7 mouse cellular contexts compared by ENCODE assay signal in genomic region chr10:63023749-63024579, GRCm38 (mm10). TPM values are rescaled to one million over a fixed set of nuclear protein-coding genes. Genes with fewer than 3 reads are reported as not detected.
DNase-seq lines count a peak whose midpoint lies in the region; ATAC-seq lines count a peak whose summit lies in the region.

Gene Hnrnph3 (minus strand): TSS chr10:63024217.
Gene Pbld2 (plus strand): TSS chr10:63024315.

- peak; percentile 92 for ATAC-seq in embryonic facial prominence, embryonic 11.5 days (replicated peaks; ENCODE audit: insufficient number of reproducible peaks, low FRiP score, low TSS enrichment, low read depth)
- peak; percentile 85 for ATAC-seq in granulocyte monocyte progenitor cell, adult 5-6 weeks (replicated peaks; ENCODE audit: poor library complexity, severe bottlenecking)
- ATAC-seq in midbrain, embryonic 13.5 days: peak; percentile 94

- peak within 1 kb of the TSS; percentile 69 for H3K4me2 ChIP-seq in embryonic facial prominence, embryonic 11.5 days (ENCODE audit: low read depth, low read length)
- peak within 1 kb of the TSS; percentile 92 for H3K4me2 ChIP-seq in midbrain, embryonic 13.5 days (replicated peaks)

- peak within 1 kb of the TSS; percentile 97 for H3K9ac ChIP-seq in embryonic facial prominence, embryonic 11.5 days (replicated peaks; ENCODE audit: low read length)
- H3K9ac ChIP-seq in midbrain, embryonic 13.5 days (replicated peaks): peak within 1 kb of the TSS; percentile 100

- DNase-seq in adrenal gland, postnatal 14 days: peak; percentile 100
- DNase-seq in embryonic facial prominence, embryonic 11.5 days (ENCODE audit: low spot score): peak; percentile 97
- DNase-seq in kidney, adult 11 months: peak; percentile 98
- peak; percentile 100 for DNase-seq in limb, embryonic 10.5 days (ENCODE audit: low spot score)
- DNase-seq in spleen, adult 12 weeks (ENCODE audit: low spot score): peak; percentile 98

- H3K4me1 ChIP-seq in embryonic facial prominence, embryonic 11.5 days (ENCODE audit: control insufficient read depth, insufficient read depth, low read length): no peaks in the 10 kb centered on the region
- H3K4me1 ChIP-seq in limb, embryonic 10.5 days: peaks cover 51% of the 10 kb centered on the region
- peaks cover 71% of the 10 kb centered on the region for H3K4me1 ChIP-seq in midbrain, embryonic 13.5 days (replicated peaks)

- H3K27me3 ChIP-seq in embryonic facial prominence, embryonic 11.5 days (ENCODE audit: control insufficient read depth, insufficient read depth, low read length): no peaks in the 10 kb centered on the region
- H3K27me3 ChIP-seq in limb, embryonic 10.5 days (ENCODE audit: low read depth, poor library complexity, severe bottlenecking): no peaks in the 10 kb centered on the region
- no peaks in the 10 kb centered on the region for H3K27me3 ChIP-seq in midbrain, embryonic 13.5 days

- no peaks in the 10 kb centered on the region for H3K36me3 ChIP-seq in embryonic facial prominence, embryonic 11.5 days (replicated peaks; ENCODE audit: control insufficient read depth, insufficient read depth, low read depth, low read length)
- peaks cover 5% of the 10 kb centered on the region; the same call in 1 of the 2 replicates for H3K36me3 ChIP-seq in limb, embryonic 10.5 days
- H3K36me3 ChIP-seq in midbrain, embryonic 13.5 days: no peaks in the 10 kb centered on the region

- H3K9me3 ChIP-seq in embryonic facial prominence, embryonic 11.5 days (replicated peaks; ENCODE audit: control insufficient read depth, low read length): no peaks in the 10 kb centered on the region
- H3K9me3 ChIP-seq in limb, embryonic 10.5 days (replicated peaks): no peaks in the 10 kb centered on the region
- H3K9me3 ChIP-seq in midbrain, embryonic 13.5 days: no peaks in the 10 kb centered on the region

- H3K27ac ChIP-seq in embryonic facial prominence, embryonic 11.5 days (replicated peaks; ENCODE audit: low read depth, low read length): peak within 1 kb of the TSS; percentile 99
- H3K27ac ChIP-seq in limb, embryonic 10.5 days: peak within 1 kb of the TSS; percentile 100
- H3K27ac ChIP-seq in midbrain, embryonic 13.5 days: peak within 1 kb of the TSS; percentile 100

- under 1% methylated on average over 57 of the region's 69 CpGs for WGBS in embryonic facial prominence, embryonic 11.5 days
- WGBS in limb, embryonic 10.5 days: under 1% methylated on average over 66 of the region's 69 CpGs
- 1% methylated on average over 61 of the region's 69 CpGs for WGBS in midbrain, embryonic 13.5 days

- peak within 1 kb of the TSS; percentile 88 for H3K4me3 ChIP-seq in embryonic facial prominence, embryonic 11.5 days (ENCODE audit: low read depth, low read length)
- peak within 1 kb of the TSS; percentile 97 for H3K4me3 ChIP-seq in limb, embryonic 10.5 days
- peak within 1 kb of the TSS; percentile 90 for H3K4me3 ChIP-seq in midbrain, embryonic 13.5 days (replicated peaks)

RNA-seq across cellular contexts. Expression of gene Hnrnph3, which starts in this region (rescaled TPM):
- 49.2 and 56.0 TPM in 2 replicates for total RNA-seq in adrenal gland, postnatal 14 days (2021)
- 113 and 125 TPM in 2 replicates for polyA plus RNA-seq in embryonic facial prominence, embryonic 11.5 days (2014; fragmentation: Nextera tagmentation; extraction: Ambion mirVana)
- total RNA-seq in granulocyte monocyte progenitor cell, adult 5-6 weeks (2014; fragmentation: Nextera tagmentation): 64.1 and 67.8 TPM in 2 replicates
- 34.0 and 43.0 TPM in 2 replicates for total RNA-seq in granulocyte monocyte progenitor cell, adult 5-6 weeks (2017)
- polyA plus RNA-seq in limb, embryonic 10.5 days (2016; fragmentation: Nextera tagmentation; extraction: Ambion mirVana): 162 and 170 TPM in 2 replicates
- 242 and 243 TPM in 2 replicates for polyA plus RNA-seq in midbrain, embryonic 13.5 days (2015; fragmentation: Nextera tagmentation; extraction: Ambion mirVana)

RNA-seq across cellular contexts. Expression of gene Pbld2, which starts in this region (rescaled TPM):
- 4.6 and 8.7 TPM in 2 replicates for total RNA-seq in adrenal gland, postnatal 14 days (2021)
- 0.84 and 1.1 TPM in 2 replicates for polyA plus RNA-seq in embryonic facial prominence, embryonic 11.5 days (2014; fragmentation: Nextera tagmentation; extraction: Ambion mirVana)
- total RNA-seq in granulocyte monocyte progenitor cell, adult 5-6 weeks (2014; fragmentation: Nextera tagmentation): 0.34 TPM in 1 of 2 replicates, not detected in the other
- not detected in 2 replicates for total RNA-seq in granulocyte monocyte progenitor cell, adult 5-6 weeks (2017)
- 0.94 and 1.1 TPM in 2 replicates for polyA plus RNA-seq in limb, embryonic 10.5 days (2016; fragmentation: Nextera tagmentation; extraction: Ambion mirVana)
- 1.3 TPM in 2 replicates for polyA plus RNA-seq in midbrain, embryonic 13.5 days (2015; fragmentation: Nextera tagmentation; extraction: Ambion mirVana)

Comparison
In these comparisons a context has a peak if more than half of its experiments do, and no peak if none do; other contexts are left out.
1. Peak in every context shown above with its lines: DNase-seq, ATAC-seq, H3K4me3 ChIP-seq and H3K27ac ChIP-seq.